Mouse (Mus musculus): Measurements from ENCODE around the gene Tnfsf13.

GRCm38 (mm10) chr11:69695361-69696181 lies 10.0 kb upstream of the Tnfsf13 start, which contains the start of the genes Tnfsf12 and Tnfsfm13:
- TF ChIP-seq CTCF (IDR thresholded peaks at IDR 0.05; ENCODE audit: low read depth, low read length) (no peak), POLR2A (IDR thresholded peaks at IDR 0.05; ENCODE audit: borderline replicate concordance, low read depth, low read length) (no peak)

All from bone marrow macrophage, adult 2 months (primary cell).